Mouse (Mus musculus) urinary bladder, postnatal 10 days (tissue): ENCODE data around the gene Pip4k2c.

ENCODE experiments used
- DNase-seq: peaks from one replicate; pipeline ENCODE4 v3.0.0; 2022; ENCODE audit warnings: low spot score

The Pip4k2c gene

DNA sequence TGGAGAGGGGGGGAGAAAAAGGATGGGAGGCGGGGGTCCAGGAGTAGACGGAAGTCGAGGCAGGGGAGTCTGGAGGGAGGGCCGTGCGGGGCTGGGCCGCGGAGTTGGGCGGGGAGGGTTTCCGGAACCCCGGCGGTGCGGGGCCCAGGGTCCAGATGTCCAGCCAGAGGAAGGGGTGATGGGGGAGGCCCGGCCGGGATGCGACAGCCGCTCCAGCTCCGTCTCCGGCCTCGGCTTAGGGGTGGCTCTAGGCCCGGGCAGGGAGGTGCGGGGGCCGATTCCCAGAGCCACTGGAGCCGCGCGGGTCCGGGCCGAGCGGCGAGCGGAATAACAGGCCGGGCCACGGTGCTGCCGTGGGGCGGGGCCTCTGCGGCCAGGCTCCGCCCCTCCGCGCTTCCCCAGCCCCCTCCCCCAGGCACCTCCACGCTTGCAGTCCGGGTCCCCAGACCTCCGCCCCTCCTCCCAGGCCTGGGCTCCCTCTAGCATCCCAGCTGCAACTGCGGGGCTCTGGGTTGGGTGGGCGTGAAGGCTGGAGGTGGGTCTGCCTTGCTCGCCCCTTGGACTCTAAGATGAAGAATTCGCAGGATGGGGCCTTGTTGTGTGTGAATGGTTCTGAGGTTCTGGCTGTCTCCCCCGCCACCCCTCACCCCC, 22.8 kb downstream of the Pip4k2c start:
- no peak for DNase-seq

DNA sequence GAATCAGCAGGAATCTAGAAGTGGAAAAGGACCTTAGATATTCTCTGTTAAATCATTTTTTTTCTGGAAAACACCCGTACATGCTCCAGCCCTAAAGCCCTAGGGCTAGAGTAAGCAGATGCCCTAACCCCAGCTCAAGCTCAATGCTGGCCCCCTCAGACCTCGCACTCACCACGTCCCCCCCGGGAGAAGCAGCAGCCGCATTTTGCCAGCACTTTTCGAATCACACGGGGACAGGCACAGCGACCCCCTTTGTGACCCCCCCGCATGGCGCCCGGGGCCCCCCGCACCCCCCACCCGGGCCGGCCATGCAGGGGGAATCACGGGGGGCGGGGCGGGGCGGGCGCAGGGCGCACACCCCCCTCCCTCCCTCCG, 23.3 kb downstream of the Pip4k2c start:
- no peak for DNase-seq

DNA sequence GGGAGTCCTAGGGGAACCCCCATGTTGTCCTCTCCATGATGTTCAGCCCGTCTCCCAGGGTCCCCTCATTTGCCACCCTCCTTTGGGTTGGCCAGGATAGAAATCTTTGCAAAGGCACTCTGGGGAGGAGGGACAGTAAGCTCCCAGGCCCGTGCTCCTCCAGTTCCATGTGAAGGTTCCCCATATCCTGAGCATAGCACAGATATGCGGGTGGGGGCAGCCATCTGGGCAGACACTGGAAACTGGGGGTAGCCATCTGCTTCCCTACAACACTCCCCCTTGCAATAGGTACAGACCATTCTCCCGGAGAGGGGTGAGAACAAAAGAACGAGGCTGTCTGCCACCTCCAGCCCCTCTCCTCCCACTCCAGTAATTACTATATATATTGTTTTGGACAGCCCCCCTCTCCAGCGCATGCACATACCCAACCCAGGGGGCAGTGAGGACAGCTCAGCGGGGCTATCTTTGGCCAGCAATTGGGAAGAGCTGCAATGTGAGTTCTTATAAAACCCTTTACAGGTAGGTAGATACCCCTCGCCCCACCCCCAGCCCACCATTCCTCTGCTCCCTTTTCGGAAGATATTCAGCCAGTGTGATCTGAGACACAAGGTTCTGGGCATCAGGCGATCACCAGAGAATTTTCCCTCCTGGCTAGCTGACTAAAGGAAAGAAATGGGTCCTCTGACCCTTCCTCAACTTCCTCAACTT, 23.9 kb downstream of the Pip4k2c start:
- no peak for DNase-seq

DNA sequence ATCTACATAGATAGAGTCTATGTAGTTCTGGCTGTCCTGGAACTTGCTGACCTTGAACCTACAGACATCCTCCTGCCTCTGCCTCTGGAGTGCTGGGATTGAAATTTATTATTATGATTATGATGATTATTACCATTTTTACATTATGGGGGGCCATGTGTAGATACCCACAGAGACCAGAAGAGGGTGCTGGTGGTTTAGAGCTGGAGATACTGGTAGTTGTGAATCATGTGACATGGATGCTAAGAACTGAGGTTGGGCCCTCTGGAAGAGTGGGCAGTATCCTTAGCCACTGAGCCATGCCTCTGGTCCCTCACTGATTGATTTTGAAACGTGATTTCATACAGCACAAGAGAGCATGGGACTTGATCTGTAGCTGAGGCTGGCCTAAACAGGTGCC, 24.9 kb downstream of the Pip4k2c start:
- DNase-seq = no peak

DNA sequence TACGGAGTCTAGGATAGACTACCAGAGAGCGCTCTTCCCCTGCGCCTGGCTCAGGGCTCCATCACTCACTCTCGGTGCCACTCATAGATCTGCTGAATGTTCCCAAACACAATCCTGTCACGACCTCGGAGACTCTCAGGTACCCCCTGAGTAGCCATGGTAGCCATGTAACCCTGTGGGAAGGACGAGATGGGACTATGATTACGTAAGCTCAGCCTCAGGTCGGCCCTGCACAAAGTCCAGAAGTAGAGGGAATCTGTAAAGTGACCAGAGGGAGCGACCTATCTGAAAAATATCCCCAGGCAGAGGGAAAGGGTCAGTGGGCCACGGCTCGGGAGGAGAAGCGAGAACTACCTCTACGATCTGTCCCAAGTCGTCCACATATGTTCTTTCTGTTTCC, 25.9 kb downstream of the Pip4k2c start:
- no peak for DNase-seq

DNA sequence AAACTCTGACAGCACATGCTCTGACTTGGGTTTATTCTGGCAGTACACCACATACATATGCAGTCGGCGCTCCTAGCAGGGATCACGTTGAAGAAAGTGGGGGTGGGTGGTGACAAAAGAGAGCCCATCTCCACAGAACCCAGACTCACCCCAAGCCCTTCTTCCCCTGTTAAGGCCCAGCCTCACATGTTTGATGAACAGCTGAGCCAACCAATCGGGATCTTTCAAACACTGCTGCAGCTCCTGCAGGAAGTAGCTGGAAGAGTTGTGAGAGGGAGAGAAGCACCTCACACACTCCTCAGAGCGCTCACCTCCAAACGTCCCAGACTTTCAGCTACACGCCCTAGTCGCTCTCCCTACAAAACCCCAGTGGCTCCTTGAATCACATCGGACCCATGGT, 26.3 kb downstream of the Pip4k2c start:
- DNase-seq = no peak

DNA sequence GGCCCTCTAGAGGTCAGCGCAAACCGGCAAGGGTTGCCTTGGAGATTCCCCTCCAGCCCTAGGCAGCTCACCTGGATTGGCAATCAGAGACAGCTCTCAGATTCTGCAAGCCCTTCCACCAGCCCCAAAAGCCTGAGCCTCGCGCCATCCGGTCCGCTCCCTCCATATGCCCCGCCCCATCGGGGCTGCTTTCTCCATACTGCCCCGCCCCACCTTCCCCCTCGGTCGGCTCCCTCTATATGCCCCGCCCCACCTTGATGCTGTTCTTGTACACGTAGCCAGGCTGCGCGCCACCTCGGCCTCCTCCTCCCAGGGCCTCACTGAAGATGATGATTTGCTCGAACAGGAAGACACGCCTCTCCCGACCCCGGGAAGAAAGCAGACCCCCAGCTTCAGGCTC, 27.6 kb downstream of the Pip4k2c start:
- DNase-seq = no peak

DNA sequence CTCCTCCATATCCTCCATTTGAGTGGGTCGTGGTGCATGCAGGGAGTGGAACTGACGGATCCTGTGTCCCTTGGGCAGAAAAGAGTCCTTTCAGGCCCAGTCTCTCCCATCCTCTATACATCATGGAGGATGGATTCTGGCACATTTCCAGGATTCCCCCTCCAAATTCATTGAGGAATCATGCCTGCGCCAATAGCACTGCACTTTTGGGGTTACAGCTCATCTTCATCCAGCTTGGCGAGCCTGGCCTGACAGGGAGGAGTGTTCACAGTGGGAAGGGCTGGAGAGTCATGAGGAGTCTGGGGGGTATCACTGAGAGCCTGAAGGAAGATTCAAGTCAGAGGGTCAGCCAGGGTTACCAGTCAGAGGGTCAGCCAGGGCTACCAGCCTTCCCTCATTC, 28.8 kb downstream of the Pip4k2c start:
- DNase-seq = no peak

DNA sequence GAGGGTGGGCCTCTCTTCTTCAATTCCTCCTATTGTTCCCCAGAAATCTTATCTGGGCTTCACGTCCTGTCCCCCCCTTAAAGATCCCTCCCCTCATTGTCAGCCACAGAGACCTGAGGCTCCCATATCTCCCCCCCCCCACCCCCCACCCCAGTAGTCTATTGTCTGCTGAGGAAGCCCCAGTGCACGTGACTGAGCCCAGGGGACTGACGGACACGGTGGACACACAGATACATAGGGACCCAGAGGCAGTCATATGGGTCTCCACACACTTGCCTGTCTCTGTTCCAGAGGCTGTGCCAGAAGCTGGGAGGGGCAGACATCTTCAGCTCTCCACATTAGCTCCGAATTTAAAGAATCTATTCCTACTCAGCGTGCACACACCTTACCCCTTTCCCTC, 29.8 kb downstream of the Pip4k2c start:
- DNase-seq = no peak

DNA sequence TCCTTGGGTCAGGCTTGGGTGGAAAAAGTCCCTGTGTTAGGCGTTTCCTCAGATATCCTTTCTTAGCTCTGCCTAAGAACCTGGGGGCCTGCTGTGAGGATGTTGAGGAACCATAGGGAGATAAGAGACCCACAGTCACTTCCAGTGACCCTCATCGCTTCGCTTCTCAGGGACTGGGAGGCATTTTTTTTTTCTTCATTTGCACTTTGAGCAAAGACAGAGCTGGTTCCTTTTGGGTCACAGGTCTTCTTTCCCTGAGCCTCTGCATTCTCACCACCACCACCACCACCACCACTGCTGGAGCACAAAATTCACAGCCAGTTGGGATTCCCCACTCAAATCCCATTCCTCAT, 30.7 kb downstream of the Pip4k2c start:
- DNase-seq = no peak

DNA sequence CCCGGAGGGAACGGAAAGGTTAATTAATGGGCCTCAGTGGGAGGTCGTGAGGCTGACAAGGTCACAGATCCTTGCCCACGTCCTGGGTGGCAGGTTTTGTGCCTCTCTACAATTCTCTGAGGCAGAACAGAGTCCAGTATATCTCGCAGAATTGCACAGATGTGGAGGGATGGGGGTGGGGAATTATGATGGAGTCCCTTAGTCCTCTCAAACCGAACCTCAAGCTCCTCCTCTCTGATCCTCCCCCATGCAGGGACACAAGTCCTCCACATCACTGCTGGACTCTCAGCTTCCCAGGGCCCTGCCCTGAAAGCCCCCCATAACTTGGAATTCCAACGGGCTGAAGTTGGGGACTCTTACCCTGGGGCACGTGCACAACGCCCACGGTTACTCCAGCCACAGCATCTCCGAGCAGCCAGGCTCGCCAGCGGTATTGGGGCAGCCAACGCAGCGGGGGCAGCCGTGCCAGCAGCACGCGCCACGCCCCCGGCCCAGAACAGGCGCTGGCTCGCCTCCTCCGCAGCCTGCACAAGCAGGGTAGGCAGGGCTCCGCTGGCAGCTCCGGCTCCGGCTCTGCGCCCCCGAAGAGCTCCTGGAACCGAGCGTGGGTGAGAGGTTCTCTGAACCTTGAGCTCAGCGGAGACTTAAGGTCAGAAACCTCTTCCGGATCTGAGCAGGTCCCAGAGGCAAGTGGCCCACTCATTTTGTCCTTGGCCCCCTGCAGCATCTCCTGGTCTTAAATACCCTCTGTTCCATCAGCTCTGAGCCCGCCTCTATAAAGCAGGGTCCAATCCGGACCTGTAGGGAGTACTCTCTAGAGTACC, 31.3 kb downstream of the Pip4k2c start, which contains the start of gene Slc26a10:
Gene Slc26a10 (minus strand): TSS at position 775 of the 824 bp plus-strand sequence.
- DNase-seq = no peak

DNA sequence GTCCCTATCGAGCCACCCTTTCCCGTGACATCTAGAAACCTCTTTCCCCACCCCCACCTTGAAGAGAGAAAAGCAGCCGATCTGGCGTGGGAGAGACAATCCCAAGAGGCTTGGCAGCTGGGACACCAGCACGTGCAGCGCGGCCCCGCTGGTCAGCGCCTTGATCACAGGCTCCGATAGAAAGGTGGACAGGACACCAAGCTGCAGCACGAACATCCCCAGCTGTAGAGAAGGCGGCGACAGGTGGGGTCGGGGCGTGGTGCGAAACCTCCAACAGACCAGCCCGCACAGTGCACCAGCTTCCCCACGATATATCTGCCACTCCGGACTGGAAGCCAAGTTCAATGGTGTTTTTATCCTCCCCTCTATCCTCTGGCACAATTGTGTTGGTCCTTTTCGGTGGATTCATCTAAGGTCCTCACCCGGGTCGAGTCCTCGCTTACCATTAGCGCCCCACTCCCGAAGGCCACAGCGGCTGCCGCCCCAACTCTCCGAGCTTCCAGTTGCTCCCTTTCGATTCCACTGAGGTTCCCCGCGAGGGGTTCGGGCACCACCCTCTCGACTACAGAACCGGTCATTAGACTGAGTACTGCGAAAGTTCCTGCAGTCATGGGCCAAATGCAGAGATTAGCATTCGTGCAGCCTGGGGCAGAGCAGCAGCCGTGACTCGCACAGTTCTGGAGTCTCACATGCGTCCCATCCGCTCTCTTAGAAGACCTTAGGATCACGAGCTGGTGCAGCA, 32.9 kb downstream of the Pip4k2c start:
- DNase-seq = no peak

DNA sequence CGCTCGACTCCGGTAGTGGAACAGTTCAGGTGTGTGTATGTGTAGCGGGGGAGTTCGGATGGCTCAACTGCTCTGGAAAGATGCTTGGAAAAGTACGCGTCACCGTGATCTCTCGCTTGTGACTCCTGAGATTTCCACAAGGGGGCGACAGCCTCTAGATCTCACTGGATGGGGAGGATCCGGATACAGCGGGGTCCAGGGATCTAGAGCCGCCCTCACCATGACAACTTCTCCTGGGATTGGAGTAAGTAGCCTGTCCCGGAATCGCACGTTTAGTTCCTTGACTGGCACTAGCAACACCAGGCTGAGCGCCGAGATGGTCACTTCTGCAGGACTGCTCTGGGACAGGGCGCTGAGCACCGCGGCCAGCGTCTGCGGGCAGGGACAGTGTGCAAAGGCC, 33.7 kb downstream of the Pip4k2c start:
- no peak for DNase-seq

DNA sequence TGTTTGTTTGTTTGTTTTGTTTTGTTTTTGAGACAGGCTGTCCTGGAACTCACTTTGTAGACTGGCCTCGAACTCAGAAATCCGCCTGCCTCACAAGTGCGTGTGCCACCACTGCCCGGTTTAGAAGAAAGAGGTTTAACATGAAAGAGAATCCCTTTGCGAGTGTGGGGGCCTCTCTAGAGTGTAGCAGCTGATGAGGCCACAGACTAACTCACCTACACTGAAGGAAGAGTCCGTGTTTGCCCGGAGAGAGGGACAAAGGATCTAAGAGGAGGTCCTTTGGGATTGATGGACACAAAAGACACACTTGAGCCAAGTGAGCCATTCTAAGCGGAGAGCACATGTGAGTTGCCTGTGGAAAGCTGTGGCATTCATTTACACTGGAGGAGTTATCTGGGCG, 34.1 kb downstream of the Pip4k2c start:
- DNase-seq = no peak

DNA sequence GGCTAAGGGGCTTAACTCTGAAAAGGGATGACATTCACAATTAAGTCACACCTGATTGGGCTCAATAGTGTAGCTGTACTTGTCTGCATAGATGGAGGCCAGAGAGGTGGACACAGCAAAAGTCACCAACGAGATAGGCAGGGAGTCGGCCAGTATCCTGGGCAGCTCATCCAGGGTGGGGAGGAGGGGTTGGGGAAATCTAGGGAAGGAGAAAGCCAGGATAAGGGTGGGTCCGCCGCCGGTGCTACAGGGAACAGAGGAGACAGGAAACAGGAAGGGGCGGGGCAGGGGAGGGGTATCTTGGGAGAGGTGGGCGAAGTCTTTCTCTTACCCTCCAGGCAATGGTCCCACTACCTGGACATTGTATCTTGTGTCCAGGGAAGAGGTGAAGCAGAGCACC, 34.6 kb downstream of the Pip4k2c start:
- DNase-seq = no peak

DNA sequence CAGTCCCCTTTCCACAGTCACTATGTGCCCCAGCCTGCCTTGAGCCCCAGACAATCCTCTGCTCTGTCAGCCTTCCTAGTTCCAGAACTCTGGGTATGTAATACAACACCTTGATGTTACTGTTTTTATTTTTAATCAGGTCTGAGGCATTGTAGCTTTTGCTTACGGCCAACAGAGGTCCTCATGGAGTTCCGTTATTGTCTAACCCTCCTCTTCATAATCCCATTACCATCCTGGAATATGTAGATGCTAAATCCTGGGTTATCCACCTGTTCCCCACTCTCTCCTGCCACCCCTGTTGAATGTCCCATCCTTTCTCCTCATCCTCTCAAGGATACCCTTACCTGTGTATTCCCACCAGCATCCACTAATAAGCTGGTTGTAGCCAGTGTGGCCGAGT, 35.2 kb downstream of the Pip4k2c start:
- DNase-seq = no peak

DNA sequence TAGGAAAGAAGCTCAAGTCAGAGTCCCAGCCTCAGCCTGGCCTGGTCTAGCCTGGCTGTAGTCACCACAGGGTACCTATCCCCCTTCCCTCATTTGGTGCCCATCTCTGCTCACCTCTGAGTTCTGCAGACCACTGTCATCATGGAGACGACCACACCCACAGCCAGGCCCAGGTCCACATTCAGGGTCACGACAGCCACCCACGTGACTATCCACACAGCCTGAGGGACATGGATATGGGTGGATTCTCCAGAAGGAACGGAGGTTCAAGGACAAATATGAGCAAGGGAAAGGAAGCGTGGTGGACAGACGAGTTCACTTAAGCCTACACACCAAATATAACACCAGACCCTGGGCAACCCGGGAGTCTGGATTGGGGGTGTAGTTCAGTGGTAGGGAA, 37.2 kb downstream of the Pip4k2c start:
- no peak for DNase-seq

DNA sequence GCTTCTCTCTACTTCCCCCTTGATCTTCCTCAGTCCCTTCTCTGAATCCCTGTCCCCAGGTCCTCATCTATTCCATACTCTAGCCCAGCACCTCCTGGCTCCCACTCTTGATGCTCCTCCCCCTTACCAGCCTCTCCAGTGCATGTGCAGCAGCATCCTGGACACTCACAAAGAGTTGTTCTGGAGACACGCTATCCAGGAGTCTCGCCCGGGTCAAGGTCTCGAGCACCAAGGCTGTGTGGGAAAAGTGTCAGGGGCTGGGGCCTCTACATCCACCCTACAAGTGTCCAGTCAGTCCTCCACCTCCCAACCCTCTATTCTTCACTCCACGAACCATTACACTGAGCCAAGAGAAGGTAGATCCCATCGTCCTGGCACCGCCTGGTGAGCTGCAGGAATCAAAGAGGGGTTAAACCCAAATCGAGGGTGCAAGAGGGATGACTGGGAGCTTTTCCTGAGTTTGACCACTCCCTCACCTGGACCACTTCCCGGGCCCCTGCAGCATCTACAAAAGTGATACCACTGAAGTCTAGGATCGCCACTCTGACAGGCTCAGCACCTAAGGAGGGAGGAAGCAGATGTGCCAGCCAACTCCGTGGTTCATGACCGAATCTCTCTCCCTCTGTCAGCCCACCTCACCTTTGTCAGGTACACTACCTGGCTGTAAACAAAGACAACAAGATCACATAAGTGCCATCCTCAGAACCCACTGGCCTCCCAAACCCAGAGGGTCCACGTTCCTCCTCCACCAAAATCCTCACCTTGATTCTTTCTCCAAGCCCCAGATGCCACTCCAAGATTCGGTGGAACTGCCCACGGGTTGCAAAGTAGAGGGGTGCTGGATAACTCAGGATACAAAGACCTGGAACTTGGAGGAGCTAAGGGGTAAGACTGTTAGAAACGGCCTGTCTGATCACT, 38.0 kb downstream of the Pip4k2c start:
- DNase-seq = no peak

DNA sequence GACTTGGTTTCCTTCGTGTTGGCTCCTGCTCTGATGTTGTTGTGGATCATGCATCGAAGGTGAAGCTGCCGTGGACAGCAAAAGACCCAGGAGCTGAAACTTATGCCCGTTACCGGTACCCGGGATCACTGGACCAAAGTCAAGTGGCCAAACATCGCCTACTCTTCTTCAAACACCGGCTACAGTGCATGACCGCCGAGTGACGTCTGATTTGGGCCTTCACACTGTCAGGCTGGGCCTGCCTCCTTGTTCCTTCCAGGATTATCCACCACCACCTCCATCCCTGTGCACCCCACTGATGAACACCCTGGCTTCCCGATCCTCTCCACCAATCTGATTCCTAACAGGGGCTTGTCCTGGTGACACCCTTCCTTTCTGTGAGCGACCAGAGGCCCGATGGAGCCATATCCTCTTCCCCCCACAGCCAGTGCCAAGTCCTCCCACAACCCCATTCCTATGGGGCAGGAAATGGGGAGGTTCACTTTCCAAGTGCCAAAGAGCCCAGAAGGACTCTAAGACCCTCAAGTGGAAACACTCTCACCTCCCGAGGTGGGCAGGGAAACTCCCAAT, 39.7 kb downstream of the Pip4k2c start:
- no peak for DNase-seq

DNA sequence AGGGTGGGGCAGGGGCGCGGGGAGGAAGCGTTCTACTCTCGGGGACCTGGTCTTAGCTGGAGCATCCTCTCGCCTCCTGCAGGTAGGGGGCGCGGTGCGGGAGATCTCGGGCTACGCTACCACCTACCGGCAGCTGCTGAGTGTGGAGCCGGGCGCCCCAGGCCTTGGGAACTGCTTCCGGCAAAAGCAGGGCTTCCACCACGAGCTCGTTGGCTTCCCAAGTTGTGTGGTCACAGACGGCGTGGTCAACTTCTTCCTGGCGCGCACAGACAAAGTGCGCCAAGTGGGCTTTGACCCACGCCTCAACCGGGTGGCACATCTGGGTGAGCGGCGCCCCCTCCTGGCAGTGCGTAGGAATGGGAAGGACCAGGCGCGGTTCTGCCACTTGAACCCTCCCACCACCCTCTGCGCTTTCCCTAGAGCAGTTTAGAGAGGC, 40.5 kb downstream of the Pip4k2c start:
- DNase-seq = no peak

DNA sequence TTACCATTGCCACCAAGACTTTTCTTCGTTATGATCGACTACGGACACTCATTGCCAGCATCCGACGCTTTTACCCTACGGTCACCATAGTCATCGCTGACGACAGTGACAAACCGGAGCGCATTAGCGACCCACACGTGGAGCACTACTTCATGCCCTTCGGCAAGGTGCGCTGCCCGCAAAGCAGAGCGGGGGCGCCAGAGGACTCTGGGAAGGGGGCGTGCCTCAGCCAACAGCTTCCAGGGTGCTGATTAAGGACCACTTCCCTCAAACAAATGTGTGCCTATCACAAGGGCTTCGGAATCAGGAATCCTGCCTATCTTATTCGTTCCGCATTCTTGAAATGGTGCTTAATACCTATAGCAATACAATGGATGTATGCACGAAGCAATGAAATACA, 41.4 kb downstream of the Pip4k2c start:
- no peak for DNase-seq
